Mouse (Mus musculus) midbrain, embryonic 16.5 days (tissue): ENCODE results near the gene Limd1. TPM values are rescaled to one million over a fixed set of nuclear protein-coding genes. Genes with fewer than 3 reads are reported as not detected.
A peak's percentile ranks its signal among the peaks of the same experiment; 100 is the strongest.

Experiments
- ATAC-seq: fragments of 200-750 bp; cut with Nextera tagmentation; 2 replicates; pipeline ENCODE4 v1.8.0; 2017; ENCODE audit warnings: moderate TSS enrichment
- H3K27ac ChIP-seq: fragments of 300-500 bp; sonication (generic); 2 replicates; pipeline ENCODE4 v1.5.1; 2014; ENCODE audit warnings: mild to moderate bottlenecking, low read length, mixed read lengths
- H3K27me3 ChIP-seq: fragments of 300-500 bp; sonication (generic); 2 replicates; pipeline ENCODE4 v1.6.1; 2014; ENCODE audit warnings: low read depth, low read length, mixed read lengths; ENCODE audit not compliant: control insufficient read depth, insufficient read depth
- H3K36me3 ChIP-seq: fragments of 300-500 bp; sonication (generic); 2 replicates; pipeline ENCODE4 v1.6.1; 2014; ENCODE audit warnings: mild to moderate bottlenecking, low read length, moderate library complexity, mixed read lengths; ENCODE audit not compliant: control insufficient read depth, insufficient read depth
- H3K4me1 ChIP-seq: fragments of 300-500 bp; sonication (generic); 2 replicates; pipeline ENCODE4 v1.6.1; 2014; ENCODE audit warnings: mild to moderate bottlenecking, low read length, mixed read lengths; ENCODE audit not compliant: control insufficient read depth, insufficient read depth
- H3K4me2 ChIP-seq: fragments of 300-500 bp; sonication (generic); 2 replicates; pipeline ENCODE4 v1.6.1; 2014; ENCODE audit warnings: mild to moderate bottlenecking, low read length, mixed read lengths
- H3K4me3 ChIP-seq: fragments of 300-500 bp; sonication (generic); 2 replicates; pipeline ENCODE4 v1.5.1; 2014; ENCODE audit warnings: low read depth, mild to moderate bottlenecking, low read length, moderate library complexity, mixed read lengths
- H3K9ac ChIP-seq: fragments of 300-500 bp; sonication (generic); 2 replicates; pipeline ENCODE4 v1.6.1; 2014; ENCODE audit warnings: low read depth, low read length, mixed read lengths
- H3K9me3 ChIP-seq: fragments of 300-500 bp; sonication (generic); replicated peaks from 2 replicates; pipeline ENCODE4 v1.6.1; 2014; ENCODE audit warnings: mild to moderate bottlenecking, low read length, mixed read lengths; ENCODE audit not compliant: control insufficient read depth, poor library complexity, severe bottlenecking
- WGBS: fragments of 180-500 bp; shearing (Covaris S2); extraction: QIAGEN DNeasy Blood & Tissue Kit; methylation state at CpG from one replicate; pipeline ENCODE4 v1.1.7; 2014; 5-methylcytosine and 5-hydroxymethylcytosine counted together
- polyA plus RNA-seq: library from polyadenylated mRNA; unstranded; fragments of >200 nt; fragmentation: Nextera tagmentation; extraction: Ambion mirVana; gene quantifications from 2 replicates; pipeline ENCODE4 v1.2.1, GENCODE M21; 2015

The Limd1 gene
- polyA plus RNA-seq, 1 experiment from 2014 or later, result 10.2 TPM

DNA sequence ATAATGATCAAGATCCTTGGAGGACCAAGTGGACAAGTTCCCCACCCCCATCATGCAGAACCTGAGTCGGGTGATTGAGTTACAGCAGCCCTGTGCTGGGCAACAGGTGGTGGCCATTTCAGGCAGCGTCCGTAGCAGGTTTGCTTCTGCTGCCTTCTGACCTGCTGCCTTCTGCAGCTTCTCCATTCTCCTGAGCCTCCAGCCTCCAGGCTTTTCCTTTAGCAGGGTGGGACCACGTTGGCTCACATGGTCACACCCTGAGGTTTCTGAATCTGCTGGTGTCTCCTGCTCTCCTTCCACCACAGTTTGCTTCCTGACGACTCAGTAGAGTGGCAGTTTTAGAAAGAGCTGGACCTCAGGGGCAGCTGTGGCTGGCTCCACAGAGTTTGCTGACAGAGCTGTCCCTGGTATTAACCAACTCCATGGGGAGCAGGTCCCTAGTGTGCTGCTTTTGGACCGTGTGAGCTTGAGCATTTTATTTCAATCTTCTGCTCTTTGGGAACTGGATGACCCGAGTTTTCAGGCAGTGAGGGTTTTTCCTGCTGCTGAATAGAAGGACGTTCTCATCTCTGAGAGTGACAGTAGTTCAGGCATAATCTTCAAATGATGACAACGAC lies 11.3 kb downstream of the Limd1 start:
- 77% methylated on average over 9 of the region's 9 CpGs for WGBS
- no peaks in the 10 kb centered on the region for H3K27me3 ChIP-seq

DNA sequence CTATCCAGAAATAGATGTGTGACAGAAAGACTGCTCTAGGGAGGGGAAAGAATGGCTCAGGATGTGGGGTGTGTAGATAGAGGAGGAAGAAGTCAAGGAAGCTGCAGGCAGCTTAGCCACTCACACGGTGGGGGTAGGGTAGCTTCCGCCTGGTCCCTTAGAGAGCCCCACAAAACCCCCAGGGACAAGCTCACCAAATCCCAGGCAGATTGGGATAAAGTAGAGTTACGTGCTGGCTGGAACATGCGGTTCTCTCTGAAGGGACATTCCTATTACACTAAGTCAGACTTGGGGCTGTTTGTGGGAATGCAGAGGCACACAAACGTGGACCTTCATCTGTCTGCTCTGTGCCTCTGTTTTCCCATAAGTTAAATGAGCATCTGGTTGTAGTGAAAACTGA lies 12.4 kb downstream of the Limd1 start:
- no peak overlapping the region for H3K27ac ChIP-seq
- no peaks in the 10 kb centered on the region for H3K9me3 ChIP-seq
- WGBS, result 80% methylated on average over 5 of the region's 5 CpGs
- H3K4me2 ChIP-seq, result no peak overlapping the region
- H3K36me3 ChIP-seq, result no peaks in the 10 kb centered on the region
- no peak overlapping the region for H3K9ac ChIP-seq
- no peaks in the 10 kb centered on the region for H3K27me3 ChIP-seq
- peaks cover 4% of the 10 kb centered on the region; the same call in 1 of the 2 replicates for H3K4me1 ChIP-seq
- H3K4me3 ChIP-seq, result no peak overlapping the region
- no peak for ATAC-seq

More for the DNA sequence above, 11.3 kb downstream of the Limd1 start:
- no peak overlapping the region for H3K9ac ChIP-seq
- H3K36me3 ChIP-seq, result no peaks in the 10 kb centered on the region
- ATAC-seq, result no peak
- no peak overlapping the region for H3K27ac ChIP-seq
- H3K9me3 ChIP-seq, result no peaks in the 10 kb centered on the region
- no peak overlapping the region for H3K4me3 ChIP-seq
- H3K4me1 ChIP-seq, result peaks cover 4% of the 10 kb centered on the region; the same call in 1 of the 2 replicates
- H3K4me2 ChIP-seq, result no peak overlapping the region

DNA sequence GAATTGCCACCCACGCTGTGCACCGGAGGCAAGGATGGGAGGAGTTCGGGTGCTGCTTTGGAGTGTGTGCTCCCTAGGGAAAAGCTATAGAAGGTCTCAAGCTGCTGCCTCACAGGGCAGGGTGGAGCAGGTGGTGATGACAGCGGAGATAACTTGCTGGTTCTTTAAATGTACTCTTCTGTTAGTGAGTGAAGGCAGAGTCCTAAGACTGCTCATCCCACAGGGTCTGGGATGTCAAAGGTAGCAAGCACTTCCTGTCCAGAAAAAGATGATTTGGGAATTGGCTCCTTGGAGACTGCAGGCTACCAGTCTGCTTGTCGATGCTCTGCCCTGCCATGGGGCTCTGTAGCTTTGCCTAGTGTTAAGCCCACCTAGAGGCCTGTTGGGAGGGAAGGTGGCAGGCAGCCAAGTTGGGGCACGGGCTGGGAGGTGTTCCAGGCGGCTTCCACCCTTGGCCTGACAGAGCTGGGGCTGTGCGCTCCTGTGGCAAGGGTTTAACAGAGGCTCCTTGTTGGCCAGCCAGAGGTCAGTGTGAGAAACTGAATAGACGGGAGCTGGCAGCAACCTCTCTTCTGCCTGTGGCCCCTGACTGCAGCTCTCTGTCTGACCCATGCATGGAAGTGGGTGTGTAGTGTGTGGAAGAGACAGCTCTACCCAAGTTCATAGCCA lies 13.5 kb downstream of the Limd1 start:
- 65% methylated on average over 9 of the region's 9 CpGs for WGBS
- H3K4me2 ChIP-seq, result no peak overlapping the region
- no peaks in the 10 kb centered on the region for H3K36me3 ChIP-seq
- H3K27me3 ChIP-seq, result no peaks in the 10 kb centered on the region
- no peak overlapping the region for H3K4me3 ChIP-seq
- peaks cover 4% of the 10 kb centered on the region for H3K4me1 ChIP-seq
- no peaks in the 10 kb centered on the region for H3K9me3 ChIP-seq
- H3K9ac ChIP-seq, result no peak overlapping the region
- ATAC-seq, result peak; percentile 79
- H3K27ac ChIP-seq, result no peak overlapping the region

DNA sequence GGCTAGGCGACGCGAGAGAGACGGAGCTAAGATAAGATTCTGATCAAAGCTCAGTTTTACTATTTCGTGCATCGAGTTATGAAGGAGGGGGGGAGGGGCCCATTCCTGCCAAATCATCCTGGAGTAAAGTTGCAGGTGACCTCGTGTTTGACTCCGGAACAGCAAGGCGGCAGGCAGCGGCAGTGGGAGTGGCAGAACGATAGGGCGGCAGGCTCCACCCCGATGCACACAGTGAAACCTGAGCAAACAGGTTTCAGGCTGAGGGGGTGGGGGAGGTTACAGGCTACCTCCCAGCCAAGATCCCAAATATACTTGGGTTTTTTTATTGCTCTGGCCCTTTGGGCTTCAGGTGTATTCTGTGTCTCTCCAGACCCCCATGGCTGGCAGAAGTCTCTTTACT lies 18.2 kb downstream of the Limd1 start:
- ATAC-seq, result no peak
- Histone ChIP-seq H3K27ac (no peak overlapping the region), H3K4me2 (peak overlapping the region; percentile 21), H3K27me3 (no peaks in the 10 kb centered on the region), H3K9ac (no peak overlapping the region), H3K9me3 (no peaks in the 10 kb centered on the region), H3K4me3 (no peak overlapping the region), H3K36me3 (no peaks in the 10 kb centered on the region), H3K4me1 (peaks cover 4% of the 10 kb centered on the region)
- 25% methylated on average over 13 of the region's 13 CpGs for WGBS

DNA sequence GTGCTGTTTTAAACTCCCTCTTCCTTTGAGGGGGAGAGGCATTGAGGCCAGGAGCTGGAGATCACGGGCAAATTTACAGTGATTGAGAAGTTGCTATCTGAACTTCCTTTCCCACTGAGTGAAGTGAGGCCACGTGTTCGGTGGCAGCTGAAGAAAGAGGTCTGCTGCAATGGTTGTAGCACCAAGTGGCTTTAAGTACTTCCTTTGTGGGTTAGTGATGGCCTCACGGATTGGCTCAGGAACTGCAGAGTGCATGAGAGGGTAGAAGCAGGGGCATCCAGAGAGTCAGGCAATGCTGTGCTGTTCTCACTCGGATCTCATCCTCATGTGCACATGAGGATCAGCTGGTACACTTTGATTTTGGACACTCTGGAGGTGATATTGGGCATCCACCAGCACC lies 19.4 kb downstream of the Limd1 start:
- H3K36me3 ChIP-seq, result no peaks in the 10 kb centered on the region
- H3K27me3 ChIP-seq, result no peaks in the 10 kb centered on the region
- no peak overlapping the region for H3K4me3 ChIP-seq
- ATAC-seq, result no peak
- no peak overlapping the region for H3K4me2 ChIP-seq
- no peaks in the 10 kb centered on the region for H3K9me3 ChIP-seq
- H3K9ac ChIP-seq, result no peak overlapping the region
- H3K4me1 ChIP-seq, result no peaks in the 10 kb centered on the region; the same call in 1 of the 2 replicates
- 82% methylated on average over 5 of the region's 5 CpGs for WGBS
- no peak overlapping the region for H3K27ac ChIP-seq

DNA sequence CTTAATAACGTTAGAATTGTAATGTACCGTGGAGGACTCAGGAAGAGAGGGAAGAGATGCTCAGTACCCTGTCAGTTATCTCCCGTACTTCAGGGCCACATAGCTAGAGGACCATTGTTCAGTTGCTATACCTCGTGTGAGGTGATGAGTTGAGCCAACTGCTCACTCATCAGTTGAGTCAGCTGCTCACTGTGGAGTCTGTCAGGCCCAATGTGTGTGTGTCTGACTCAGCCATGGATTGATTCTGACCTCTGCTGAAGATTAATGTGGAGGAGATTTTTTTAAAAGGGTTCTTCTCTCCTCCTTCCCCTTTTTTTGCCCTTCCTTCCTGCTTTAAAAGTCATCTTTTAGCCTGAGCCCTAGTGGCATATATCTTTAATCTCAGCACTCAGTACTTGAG lies 22.0 kb downstream of the Limd1 start:
- H3K4me2 ChIP-seq, result no peak overlapping the region
- ATAC-seq, result no peak
- 88% methylated on average over 4 of the region's 4 CpGs for WGBS

DNA sequence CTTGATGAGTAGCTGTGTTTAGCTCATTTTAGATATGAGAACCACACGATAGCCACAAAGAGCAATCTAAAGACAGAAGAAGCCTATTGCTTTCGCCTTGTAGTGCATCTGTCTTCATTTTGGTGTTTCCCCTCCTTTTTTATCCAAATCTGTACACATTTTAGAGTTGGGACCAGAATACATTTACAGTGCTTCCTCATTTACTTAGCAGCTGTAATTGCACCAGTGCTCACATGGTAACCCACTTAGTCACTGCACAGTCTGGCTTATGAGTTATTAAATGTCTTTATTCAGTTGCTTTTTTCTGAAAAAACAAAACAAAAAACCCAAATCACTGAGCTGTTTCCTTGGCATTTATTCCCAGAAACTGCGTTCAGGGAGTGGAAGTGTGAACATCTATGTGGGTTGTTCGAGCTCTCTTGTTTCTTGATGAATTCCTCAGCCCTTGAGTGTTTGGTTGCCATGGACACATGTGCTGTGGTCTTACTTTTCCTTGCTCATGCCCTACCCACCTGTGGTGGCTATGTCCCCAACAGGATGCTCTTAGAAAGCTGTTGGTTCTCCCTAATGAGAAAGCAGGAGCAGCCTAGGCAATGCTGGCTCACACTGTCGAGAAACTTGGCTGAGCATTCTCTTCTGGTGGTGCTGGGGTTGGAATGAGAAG lies 24.8 kb downstream of the Limd1 start:
- no peak overlapping the region for H3K4me3 ChIP-seq
- no peak overlapping the region for H3K9ac ChIP-seq
- ATAC-seq, result no peak
- H3K27ac ChIP-seq, result no peak overlapping the region
- no peaks in the 10 kb centered on the region for H3K4me1 ChIP-seq
- no peaks in the 10 kb centered on the region for H3K9me3 ChIP-seq
- 76% methylated on average over 5 of the region's 5 CpGs for WGBS
- no peaks in the 10 kb centered on the region for H3K27me3 ChIP-seq
- H3K36me3 ChIP-seq, result no peaks in the 10 kb centered on the region
- no peak overlapping the region for H3K4me2 ChIP-seq

More for the DNA sequence above, 22.0 kb downstream of the Limd1 start:
- no peaks in the 10 kb centered on the region for H3K9me3 ChIP-seq
- H3K9ac ChIP-seq, result no peak overlapping the region
- H3K4me3 ChIP-seq, result no peak overlapping the region
- no peaks in the 10 kb centered on the region for H3K27me3 ChIP-seq
- no peaks in the 10 kb centered on the region for H3K36me3 ChIP-seq
- H3K27ac ChIP-seq, result no peak overlapping the region
- H3K4me1 ChIP-seq, result no peaks in the 10 kb centered on the region; the same call in 1 of the 2 replicates

DNA sequence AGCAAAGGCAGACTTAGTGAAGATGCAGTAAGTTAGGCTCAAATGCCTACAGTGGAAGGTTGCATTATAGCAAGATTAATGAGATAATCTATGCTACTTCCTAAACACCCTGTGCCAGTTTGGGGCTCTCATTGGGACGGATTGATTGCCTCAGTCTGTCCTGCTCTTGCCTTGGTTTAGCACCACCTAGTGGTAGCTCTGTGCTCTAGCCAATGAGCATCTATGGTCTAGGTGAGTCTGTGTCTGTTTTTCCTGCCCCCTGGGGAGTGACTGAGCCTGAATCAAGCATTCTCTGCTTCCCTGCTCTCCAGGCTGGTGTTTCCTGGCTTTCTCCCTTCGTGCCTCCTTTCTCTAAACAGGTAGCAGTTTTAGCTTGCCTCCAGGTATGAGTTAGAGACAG lies 25.8 kb downstream of the Limd1 start:
- 4% methylated on average over 2 of the region's 2 CpGs for WGBS
- H3K9ac ChIP-seq, result no peak overlapping the region
- H3K36me3 ChIP-seq, result no peaks in the 10 kb centered on the region
- no peak overlapping the region for H3K4me2 ChIP-seq
- no peak overlapping the region for H3K4me3 ChIP-seq
- H3K27ac ChIP-seq, result no peak overlapping the region
- H3K4me1 ChIP-seq, result no peaks in the 10 kb centered on the region; the same call in 1 of the 2 replicates
- H3K27me3 ChIP-seq, result no peaks in the 10 kb centered on the region
- H3K9me3 ChIP-seq, result no peaks in the 10 kb centered on the region
- 0 out of 2 replicates have a peak, but pooled peaks have one; percentile 51 for ATAC-seq

DNA sequence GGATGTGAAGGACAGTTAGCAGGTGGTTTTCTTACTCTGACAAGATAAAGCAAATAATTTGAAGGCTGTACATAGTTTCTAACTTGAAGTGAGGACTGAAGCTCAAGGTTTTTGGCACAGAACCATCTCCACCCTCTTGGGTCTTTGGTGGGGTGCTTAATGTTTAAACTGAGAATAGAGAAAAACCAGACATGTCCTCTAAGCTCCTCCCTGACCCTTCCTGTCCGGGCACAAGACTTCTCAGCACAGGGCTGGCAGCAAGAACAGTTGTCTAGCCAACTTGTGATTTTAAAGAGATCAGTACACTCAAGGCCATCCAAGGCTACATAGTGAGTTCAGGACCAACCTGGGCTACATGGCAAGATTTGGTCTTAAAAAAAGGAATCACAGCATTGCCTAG lies 27.1 kb downstream of the Limd1 start:
- Histone ChIP-seq H3K27ac (no peak overlapping the region), H3K36me3 (no peaks in the 10 kb centered on the region), H3K27me3 (no peaks in the 10 kb centered on the region), H3K9me3 (no peaks in the 10 kb centered on the region), H3K4me3 (no peak overlapping the region), H3K4me1 (peaks cover 3% of the 10 kb centered on the region), H3K4me2 (no peak overlapping the region), H3K9ac (no peak overlapping the region)
- WGBS, result 77% methylated on average over 1 of the region's 1 CpGs
- ATAC-seq, result no peak
